Mouse (Mus musculus) spleen, postnatal 36 days (tissue): ENCODE results near the gene Slc25a33.
A peak's percentile ranks its signal among the peaks of the same experiment; 100 is the strongest.

Source experiments
- DNase-seq, 2 experiments: peaks; one replicate each; pipeline ENCODE4 v3.0.0; 2022; ENCODE audit warnings: low spot score in 2 of 2, mixed read lengths in 1 of 2

The Slc25a33 gene

DNA sequence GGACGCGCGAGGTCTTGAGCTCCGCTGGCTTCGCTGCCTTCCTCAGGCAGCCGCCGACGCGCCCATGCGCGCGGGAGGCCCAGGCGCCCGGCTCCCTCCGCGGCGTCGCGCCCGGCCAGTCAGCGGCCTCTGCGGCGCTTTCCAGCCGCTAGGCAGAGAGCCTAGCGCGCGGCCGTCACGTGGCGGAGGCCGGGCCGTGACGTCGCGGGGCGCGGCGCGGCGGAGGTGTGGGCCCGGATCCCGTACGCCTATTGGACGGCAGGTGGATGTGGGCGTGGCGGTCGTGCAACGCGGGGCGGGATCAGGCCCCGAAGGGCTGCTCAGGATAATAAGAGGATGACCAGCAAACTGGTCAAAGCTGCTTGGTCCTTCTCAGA lies at the start of gene Slc25a33:
Slc25a33 (minus strand) TSS at position 184 of the 377 bp plus-strand sequence.
- DNase-seq = peak; percentile 93 to 94

GRCm38 (mm10) chr4:149822586-149823196 lies 48.6 kb upstream of the Slc25a33 start:
- DNase-seq = no peak

DNA sequence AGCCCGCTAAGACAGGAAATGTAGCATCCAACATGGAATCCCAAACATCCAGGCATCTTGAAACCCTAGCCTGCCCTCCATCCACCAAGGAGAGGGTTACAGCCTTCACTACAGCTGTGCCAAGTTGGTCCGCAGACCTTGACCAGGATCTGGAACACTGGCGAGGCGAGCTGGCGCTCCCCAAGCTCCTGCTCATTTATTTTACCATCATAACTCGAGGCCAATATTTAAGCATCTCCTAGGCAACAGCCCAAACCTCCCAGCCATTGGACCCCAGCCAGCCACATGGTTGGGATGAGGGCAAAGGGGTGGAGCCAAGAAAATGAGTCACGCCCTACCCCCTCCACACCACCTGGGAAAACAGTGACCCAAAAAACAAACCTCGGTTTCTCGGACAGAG lies 48.0 kb upstream of the Slc25a33 start:
- no peak for DNase-seq

GRCm38 (mm10) chr4:149820569-149820968 lies 46.5 kb upstream of the Slc25a33 start:
- no peak for DNase-seq

DNA sequence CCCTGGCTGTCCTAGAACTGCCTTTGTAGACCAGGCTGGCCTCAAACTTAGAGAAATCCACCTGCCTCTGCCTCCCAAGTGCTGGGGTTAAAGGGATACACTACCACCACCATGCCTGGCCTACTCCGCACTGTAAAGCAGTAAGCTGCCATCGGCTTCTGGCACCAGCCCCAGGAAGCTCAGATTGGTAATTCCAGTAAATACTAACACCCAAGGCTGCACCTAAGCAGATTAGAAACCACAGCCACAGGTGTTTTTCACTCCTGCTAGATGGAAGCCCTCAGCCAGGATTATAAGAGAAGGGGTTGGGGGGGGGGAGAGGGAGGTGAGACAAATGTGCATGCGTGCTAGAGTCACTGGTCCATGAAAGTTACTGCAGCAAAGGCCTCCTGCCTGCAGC lies 45.1 kb upstream of the Slc25a33 start:
- no peak for DNase-seq

- no peak for DNase-seq
These were observed 42.5 kb upstream of the Slc25a33 start for GRCm38 (mm10) chr4:149816598-149816997.

DNA sequence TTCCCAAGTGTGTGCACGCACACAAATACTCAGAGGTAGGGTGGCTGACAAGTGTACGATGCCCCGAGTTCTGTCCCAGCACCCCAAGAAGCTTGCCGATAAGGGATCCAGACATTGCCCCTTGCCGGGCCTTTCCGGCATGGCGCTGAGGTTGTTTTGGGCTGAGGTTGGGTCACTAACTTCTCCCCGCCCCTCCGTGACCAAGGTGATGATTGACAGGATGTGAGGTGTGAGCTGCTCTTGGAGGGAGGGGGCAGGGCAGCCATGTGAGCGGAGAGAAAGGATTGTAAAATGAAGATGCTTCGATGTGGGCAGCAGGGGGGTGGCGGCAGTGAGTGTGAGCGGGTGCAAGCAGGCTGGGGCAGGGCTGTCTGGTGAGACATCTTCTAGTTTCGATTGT lies 41.5 kb upstream of the Slc25a33 start:
- DNase-seq = no peak

DNA sequence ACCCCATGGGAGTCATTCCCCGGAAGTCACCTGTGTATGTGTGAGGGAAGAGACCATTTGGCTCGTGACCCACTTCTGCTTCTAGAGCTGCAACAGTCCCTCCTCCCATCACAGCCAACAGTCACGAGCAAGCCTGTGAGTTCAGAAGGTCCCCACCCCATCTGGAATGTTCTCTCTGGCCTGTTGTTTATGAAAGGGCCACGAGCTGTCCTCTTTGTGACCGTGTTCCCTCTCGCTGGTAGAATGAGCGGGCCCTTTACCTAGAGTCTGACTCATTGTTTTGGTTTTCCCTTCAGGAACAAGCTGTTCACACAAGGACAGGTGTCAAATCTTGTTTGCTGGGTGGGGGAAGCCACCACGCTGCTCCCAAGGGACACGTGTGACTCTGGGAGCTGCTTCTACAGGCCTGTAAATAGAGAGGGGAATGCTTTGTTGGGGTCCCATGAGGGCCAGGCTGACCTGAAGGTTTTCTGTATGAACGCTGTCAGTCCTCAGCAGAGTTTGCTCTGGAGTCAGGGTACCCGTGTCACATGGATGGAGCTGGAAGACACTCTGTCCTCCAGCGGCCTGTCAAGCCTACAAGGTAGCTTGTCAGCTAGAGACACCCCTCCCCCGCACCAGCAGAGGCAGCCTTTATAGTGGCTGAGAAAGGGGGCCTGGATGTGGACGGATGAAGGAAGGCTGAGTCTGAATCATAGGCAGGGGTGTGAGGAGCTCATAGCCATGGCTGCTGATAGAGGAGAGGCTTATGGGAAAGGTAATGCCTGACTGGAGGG lies 39.5 kb upstream of the Slc25a33 start:
- DNase-seq = no peak

DNA sequence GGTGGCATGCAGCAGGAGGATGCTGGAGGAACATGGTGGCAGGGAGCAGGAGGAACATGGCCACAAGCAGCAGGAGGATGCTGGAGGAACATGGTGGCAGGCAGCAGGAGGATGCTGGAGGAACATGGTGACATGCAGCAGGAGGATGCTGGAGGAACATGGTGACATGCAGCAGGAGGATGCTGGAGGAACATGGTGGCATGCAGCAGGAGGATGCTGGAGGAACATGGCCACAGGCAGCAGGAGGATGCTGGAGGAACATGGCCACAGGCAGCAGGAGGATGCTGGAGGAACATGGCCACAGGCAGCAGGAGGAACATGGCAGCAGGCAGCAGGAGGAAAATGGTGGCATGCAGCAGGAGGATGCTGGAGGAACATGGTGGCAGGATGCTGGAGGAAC lies 36.3 kb upstream of the Slc25a33 start:
- peak; percentile 41 to 55 for DNase-seq

GRCm38 (mm10) chr4:149808584-149809227 lies 34.6 kb upstream of the Slc25a33 start:
- DNase-seq = no peak

GRCm38 (mm10) chr4:149808060-149808567 lies 34.0 kb upstream of the Slc25a33 start:
- DNase-seq = no peak

- DNase-seq = peak; percentile 71 to 83
These were observed 32.8 kb upstream of the Slc25a33 start for GRCm38 (mm10) chr4:149806699-149807381.

DNA sequence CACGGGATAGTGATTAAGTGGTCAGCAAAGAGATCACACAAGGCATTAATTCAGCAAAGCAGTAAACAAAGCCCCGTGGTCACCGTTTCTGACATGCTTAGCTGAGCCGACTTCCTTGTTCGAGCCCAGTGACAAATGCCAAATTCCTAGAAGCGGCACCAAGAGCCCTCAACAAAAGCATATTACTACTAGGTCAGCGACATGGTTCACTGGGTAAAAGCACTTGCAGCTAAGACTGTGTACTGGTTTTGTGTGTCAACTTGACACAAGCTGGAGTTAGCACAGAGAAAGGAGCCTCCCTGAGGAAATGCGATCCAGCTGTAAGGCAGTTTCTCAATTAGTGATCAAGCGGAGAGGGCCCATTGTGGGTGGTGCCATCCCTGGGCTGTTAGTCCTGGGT lies 28.2 kb upstream of the Slc25a33 start:
- DNase-seq = no peak

- DNase-seq = no peak
These were observed 26.5 kb upstream of the Slc25a33 start for GRCm38 (mm10) chr4:149800576-149800975.

GRCm38 (mm10) chr4:149800172-149800464 lies 26.0 kb upstream of the Slc25a33 start:
- DNase-seq = no peak

GRCm38 (mm10) chr4:149799346-149800171 lies 25.5 kb upstream of the Slc25a33 start:
- DNase-seq = no peak

DNA sequence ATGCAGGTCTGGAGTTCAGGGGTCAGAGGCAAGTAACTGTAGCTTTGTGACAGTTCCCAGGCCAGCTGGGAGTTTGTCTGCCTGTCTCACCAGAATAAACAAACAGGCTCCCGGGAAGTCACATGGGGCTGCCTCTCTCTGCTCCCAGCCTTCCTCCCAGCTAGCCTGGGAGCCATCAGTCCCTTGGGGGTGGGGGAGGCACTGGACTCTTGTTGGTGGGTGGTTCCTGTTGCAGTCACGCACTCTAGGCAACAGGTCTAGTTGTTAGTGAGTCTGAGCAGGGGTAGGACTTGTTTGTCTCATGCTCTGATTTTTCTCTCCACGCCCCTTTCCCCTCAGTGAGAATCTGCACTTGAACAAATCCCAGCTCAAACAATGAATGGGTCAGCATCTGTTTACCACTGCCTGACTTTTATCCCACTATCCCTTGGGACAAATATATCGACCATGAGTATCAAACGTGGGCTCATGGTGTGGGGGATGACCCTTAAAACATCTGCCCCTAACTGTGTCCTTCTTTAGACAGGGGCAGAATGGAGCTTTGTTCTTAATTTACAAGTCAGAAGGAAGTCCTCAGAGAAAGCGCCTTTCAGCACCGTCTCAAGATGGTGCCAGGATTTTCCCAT lies 24.7 kb upstream of the Slc25a33 start:
- no peak for DNase-seq

- DNase-seq = no peak
These were observed 24.0 kb upstream of the Slc25a33 start for GRCm38 (mm10) chr4:149798116-149798515.

DNA sequence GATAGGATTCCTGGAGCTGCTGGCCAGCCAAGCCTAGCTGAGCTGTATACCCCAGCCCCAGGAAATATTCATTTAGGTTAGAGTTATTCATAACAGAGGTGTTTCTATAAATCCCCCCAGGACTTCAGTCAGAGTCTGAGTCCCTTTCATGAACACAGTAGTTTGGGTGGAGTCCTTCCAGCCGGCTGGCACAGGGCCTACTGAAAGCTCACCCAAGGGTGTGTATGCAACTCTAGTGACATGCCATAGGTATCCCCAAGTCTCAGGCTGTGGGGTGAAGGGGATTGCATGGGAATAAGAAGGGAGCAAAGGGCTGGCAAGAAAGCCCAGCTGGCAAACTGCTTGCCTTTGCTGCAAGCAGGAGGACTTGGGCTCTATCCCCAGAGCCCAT lies 23.1 kb upstream of the Slc25a33 start:
- DNase-seq = no peak

DNA sequence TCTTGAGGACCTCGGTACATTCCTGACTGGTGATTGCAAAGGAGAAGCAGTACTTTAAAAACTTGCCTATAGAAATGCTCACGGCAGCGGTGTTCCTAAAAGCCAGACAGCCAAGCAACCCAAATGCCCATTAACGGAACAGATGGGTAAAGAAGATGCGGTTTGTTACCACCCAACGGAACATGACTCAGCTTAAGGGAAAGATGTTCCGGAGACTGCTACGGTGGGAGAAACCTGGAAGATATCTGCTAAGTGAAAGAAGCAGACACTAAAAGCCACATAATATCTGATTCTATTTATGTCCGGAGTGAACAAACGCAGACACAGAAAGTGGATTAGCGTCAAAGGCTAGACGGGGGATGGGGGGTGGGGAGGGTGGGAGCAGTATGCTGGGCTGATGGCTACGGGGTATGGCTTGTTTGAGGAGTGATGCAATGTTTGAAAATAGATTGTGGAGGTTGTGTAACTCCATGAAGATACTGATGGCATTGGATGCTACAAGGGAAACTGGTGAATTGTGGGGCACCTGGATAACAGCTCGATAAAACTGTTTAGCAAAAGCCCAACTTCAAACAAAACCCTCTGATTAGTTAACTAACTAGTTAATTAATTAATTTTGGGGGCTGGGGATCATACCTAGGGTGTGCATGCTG lies 22.6 kb upstream of the Slc25a33 start:
- DNase-seq = no peak
